Mouse (Mus musculus): ENCODE measurements around the gene Btnl10.

Btnl10 gene

GRCm38 (mm10) chr11:58959186-58959825, 41.6 kb downstream of the Btnl10 start:
- DNase-seq (ENCODE audit: low read depth, low spot score) = no peak

GRCm38 (mm10) chr11:58959921-58960465, 42.3 kb downstream of the Btnl10 start:
- peak; percentile 91 for DNase-seq (ENCODE audit: low read depth, low spot score)

GRCm38 (mm10) chr11:58961364-58962177, 43.9 kb downstream of the Btnl10 start:
- DNase-seq (ENCODE audit: low read depth, low spot score) = no peak

DNA sequence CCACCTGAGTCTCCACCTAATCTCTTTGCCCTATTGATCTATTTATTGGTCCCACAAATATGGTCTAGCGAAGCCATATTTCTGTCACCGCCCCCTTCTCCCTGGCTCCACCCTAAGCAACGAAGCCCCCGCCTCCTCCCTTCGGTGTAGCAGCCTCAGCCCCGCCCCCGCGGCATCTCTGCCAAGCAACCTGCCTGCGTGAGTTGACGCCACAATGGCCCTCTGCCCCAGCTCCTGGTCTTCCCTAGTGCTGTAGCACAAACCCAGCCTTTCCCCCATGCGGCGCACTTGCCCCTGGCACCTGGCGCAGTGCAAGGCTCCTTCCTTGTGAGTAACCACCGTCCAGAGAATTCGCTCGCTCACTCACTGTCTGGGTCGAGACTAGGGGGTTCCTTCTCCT, 45.8 kb downstream of the Btnl10 start:
- DNase-seq (ENCODE audit: low read depth, low spot score) = peak; percentile 38

GRCm38 (mm10) chr11:58964216-58964615, 46.5 kb downstream of the Btnl10 start:
- no peak for DNase-seq (ENCODE audit: low read depth, low spot score)

DNA sequence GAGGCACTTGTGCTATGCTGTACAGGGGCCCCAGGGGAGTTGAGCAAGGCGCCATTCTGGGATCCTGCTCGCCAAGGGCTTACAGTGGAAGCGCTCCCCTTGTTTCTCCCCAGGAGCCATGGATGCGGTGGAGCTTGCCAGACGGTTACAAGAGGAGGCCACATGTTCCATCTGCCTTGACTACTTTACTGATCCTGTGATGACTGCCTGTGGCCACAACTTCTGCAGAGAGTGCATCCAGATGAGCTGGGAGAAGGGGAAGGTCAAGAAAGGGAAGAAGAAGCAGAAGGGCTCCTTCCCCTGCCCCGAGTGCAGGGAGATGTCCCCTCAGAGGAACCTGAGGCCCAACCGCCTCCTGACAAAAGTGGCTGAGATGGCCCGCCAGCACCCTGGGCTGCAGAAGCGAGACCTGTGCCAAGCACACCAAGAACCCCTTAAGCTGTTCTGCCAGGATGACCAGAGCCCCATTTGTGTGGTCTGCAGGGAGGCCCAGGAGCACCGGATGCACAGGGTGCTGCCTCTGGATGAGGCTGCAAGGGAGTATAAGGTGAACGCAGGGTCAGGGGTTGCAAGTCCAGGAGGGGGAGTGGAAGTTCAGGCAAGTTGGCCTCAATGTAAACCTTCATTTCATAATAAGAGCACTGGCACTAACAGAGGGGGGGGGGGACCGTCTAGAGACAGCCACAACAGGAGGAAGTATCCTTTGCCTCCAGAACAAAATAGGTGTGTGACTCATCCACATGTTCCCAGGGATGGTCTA, 47.5 kb downstream of the Btnl10 start:
- no peak for DNase-seq (ENCODE audit: low read depth, low spot score)

- DNase-seq (ENCODE audit: low read depth, low spot score) = peak; percentile 53
These were observed 49.6 kb downstream of the Btnl10 start for GRCm38 (mm10) chr11:58967346-58967745.

DNA sequence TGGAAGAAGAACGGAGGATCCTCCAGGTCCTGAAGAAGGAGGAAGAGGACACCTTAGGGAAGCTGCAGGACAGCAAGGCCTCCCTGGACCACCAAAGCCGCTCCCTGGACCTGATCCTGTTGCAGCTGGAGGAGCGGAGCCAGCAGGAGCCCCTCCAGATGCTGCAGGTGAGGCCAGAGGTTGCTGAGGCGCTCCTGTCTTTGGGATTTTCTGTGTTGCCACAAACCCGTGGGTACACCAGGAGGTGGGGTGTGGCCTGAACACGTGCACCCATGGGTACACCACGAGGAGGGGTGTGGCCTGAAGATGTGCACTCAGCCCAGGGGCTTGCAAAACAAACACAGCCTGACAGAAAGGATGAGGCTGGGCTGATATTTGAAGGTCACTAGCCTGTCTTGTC, 50.8 kb downstream of the Btnl10 start:
- DNase-seq (ENCODE audit: low read depth, low spot score) = no peak

DNA sequence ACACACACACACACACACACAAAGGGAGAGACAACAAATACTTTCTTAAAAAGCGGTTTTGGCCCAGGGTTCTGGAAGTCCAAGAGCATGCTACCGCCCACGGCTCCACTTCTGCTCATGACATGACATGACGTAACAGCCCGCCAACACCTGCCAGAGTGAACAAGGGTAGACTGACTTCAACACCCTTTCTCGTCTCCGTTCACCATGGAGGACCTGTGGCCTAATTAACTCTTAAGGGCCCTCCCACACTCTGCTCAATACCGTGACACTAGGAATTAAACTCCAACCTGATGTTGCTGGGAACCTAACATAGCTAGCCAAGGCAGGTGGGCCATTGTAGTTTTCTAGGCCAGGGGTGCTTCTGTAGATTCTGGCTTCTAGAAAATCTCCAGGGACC, 51.3 kb downstream of the Btnl10 start:
- DNase-seq (ENCODE audit: low read depth, low spot score) = no peak

- no peak for DNase-seq (ENCODE audit: low read depth, low spot score)
These were observed 52.0 kb downstream of the Btnl10 start for GRCm38 (mm10) chr11:58969659-58970058.

GRCm38 (mm10) chr11:58970831-58971530, 53.3 kb downstream of the Btnl10 start:
- DNase-seq (ENCODE audit: low read depth, low spot score) = no peak

DNA sequence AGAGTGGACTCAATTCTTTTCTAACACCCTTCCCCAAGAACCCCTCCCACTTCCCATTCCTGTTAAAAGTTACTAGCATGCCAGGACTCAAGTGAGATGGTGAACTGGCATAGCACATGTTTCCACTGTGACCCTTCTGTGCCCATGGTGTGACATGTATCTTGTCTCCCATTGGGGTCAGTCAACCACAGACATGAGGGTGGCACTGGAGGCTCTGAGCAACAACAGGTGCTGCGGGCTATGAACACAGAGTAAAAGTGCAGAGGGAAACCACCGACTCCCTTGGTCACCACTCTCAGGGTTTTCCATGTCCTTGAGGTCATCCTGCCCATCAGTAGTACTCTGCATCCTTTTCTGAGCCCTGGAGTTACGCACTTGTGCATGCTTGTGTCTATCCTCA, 54.1 kb downstream of the Btnl10 start:
- DNase-seq (ENCODE audit: low read depth, low spot score) = no peak

DNA sequence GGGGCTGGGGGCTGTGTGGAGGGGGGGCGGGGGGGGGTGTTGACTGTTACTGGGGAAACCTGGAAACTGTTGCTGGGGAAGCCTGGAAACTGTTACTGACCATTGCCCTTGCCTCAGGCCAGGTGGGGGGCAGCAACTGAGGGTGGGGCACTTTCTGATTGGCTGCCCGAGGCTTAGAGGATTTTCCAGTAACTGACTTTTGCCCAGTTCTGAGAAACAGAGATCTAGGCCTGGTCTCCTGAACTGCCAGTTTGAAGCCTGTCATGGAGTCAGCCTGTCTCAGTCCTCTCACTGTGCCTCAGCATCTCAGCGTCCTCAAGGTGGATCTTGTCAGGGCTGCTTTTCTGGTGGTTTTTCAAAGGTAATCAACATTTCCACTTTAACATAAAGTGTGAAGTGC, 56.7 kb downstream of the Btnl10 start:
- DNase-seq (ENCODE audit: low read depth, low spot score) = no peak
